Mouse (Mus musculus) intestine, embryonic 14.5 days (tissue): ENCODE measurements around the gene Lrrc30. TPM values are rescaled to one million over a fixed set of nuclear protein-coding genes. Genes with fewer than 3 reads are reported as not detected.
A peak's percentile ranks its signal among the peaks of the same experiment; 100 is the strongest.

Source experiments
- ATAC-seq: fragments of 200-750 bp; cut with Nextera tagmentation; replicated peaks from 2 replicates; pipeline ENCODE4 v1.8.0; 2017; ENCODE audit warnings: low read depth, moderate number of reproducible peaks, moderate TSS enrichment, moderate library complexity; ENCODE audit not compliant: low FRiP score, low TSS enrichment
- DNase-seq: peaks from one replicate; pipeline ENCODE4 v3.0.0-alpha.2; 2018; ENCODE audit warnings: low spot score
- H3K27ac ChIP-seq: fragments of 300-500 bp; sonication (generic); 2 replicates; pipeline ENCODE4 v1.5.1; 2014; ENCODE audit warnings: low read depth, mild to moderate bottlenecking, control low read depth
- H3K27me3 ChIP-seq: fragments of 300-500 bp; sonication (generic); replicated peaks from 2 replicates; pipeline ENCODE4 v1.6.1; 2014; ENCODE audit warnings: low read length, control low read depth; ENCODE audit not compliant: control insufficient read depth, insufficient read depth
- H3K36me3 ChIP-seq: fragments of 300-500 bp; sonication (generic); 2 replicates; pipeline ENCODE4 v1.6.1; 2014; ENCODE audit warnings: low read length, control low read depth; ENCODE audit not compliant: control insufficient read depth, insufficient read depth
- H3K4me1 ChIP-seq: fragments of 300-500 bp; sonication (generic); replicated peaks from 2 replicates; pipeline ENCODE4 v1.6.1; 2014; ENCODE audit warnings: low read length, control low read depth, mixed read lengths; ENCODE audit not compliant: control insufficient read depth, insufficient read depth
- H3K4me2 ChIP-seq: fragments of 300-500 bp; sonication (generic); 2 replicates; pipeline ENCODE4 v1.6.1; 2014; ENCODE audit warnings: low read length
- H3K4me3 ChIP-seq: fragments of 300-500 bp; sonication (generic); 2 replicates; pipeline ENCODE4 v1.5.1; 2014; ENCODE audit warnings: low read depth, low read length, control low read depth, mixed read lengths
- H3K9ac ChIP-seq: fragments of 300-500 bp; sonication (generic); 2 replicates; pipeline ENCODE4 v1.6.1; 2014; ENCODE audit warnings: mild to moderate bottlenecking, low read length
- H3K9me3 ChIP-seq: fragments of 300-500 bp; sonication (generic); 2 replicates; pipeline ENCODE4 v1.6.1; 2016; ENCODE audit warnings: low read length, control low read depth; ENCODE audit not compliant: control insufficient read depth
- WGBS: fragments of 180-500 bp; shearing (Covaris S2); extraction: QIAGEN DNeasy Blood & Tissue Kit; methylation state at CpG from one replicate; pipeline ENCODE4 v1.1.7; 2014; 5-methylcytosine and 5-hydroxymethylcytosine counted together
- polyA plus RNA-seq: library from polyadenylated mRNA; unstranded; fragments of >200 nt; fragmentation: Nextera tagmentation; extraction: Ambion mirVana; gene quantifications from 2 replicates; pipeline ENCODE4 v1.2.1, GENCODE M21; 2014

Lrrc30 gene
- polyA plus RNA-seq, result not detected in 2 replicates

DNA sequence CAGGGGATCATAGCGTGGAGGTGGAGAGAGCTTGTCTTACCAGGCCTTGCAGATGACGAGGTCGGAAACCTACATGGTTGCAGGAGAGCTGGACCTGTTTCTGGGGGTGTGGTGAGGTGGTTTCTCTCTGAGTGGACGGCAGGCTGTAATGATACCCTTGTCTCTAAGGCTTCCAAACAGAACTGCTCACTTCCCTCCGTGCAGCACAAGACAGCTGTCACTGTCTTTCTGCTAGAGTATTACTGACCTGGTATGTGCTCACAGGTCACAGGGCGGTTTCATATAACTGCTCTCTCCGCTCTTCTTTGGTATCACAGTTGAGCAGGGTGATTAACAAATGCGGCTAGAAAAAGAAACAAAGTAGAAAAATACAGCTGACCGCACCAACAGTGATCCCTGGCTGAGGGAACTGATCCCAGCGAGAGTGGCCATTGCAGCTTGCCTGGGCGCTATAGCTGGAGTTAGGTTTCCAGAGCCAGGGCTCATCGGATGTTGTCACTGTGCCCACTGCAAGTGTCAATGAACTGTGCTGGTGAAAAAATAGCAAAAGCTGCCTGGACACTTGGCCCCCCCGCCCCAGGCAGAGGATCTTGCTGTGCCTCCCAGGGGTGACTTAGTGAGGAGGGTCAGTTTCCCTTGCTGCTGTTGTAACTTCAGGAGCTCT, at the start of gene Lrrc30:
Gene Lrrc30, minus strand, starts transcription at position 48 of the 664 bp plus-strand sequence.
- Histone ChIP-seq H3K4me3 (no peak within 1 kb of the TSS), H3K9ac (no peak within 1 kb of the TSS), H3K27ac (no peak within 1 kb of the TSS), H3K4me1 (0 out of 2 replicates have a peak, but pooled peaks cover 4% of the 10 kb centered on the region), H3K36me3 (no peaks in the 10 kb centered on the region), H3K27me3 (no peaks in the 10 kb centered on the region), H3K9me3 (no peaks in the 10 kb centered on the region), H3K4me2 (no peak within 1 kb of the TSS)
- DNase-seq (no peak), ATAC-seq (no peak)
- WGBS, result 78% methylated on average over 13 of the region's 13 CpGs

DNA sequence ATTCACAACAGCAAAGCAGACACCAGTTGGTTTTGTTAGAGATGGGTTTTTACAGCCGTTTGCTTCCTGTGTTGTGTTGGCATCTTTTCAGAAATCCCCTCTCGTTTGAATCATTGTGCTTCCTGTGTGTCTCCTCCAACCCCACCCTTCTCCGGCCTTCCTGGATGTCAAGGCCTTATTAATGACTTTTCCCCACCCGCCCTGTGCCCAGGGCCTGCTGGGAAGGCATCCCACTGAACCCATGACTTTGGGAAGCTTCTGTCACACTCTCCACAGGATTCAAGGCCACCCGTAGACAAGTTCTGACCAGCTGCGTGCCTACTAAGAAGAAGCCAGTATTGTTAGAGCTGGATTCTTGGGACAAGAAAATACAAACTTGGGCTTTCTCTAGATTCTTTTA, 48.6 kb upstream of the Lrrc30 start:
- Histone ChIP-seq H3K36me3 (no peaks in the 10 kb centered on the region), H3K9me3 (no peaks in the 10 kb centered on the region), H3K4me3 (no peak overlapping the region), H3K4me2 (no peak overlapping the region), H3K27me3 (no peaks in the 10 kb centered on the region), H3K9ac (no peak overlapping the region), H3K27ac (no peak overlapping the region), H3K4me1 (peaks cover 14% of the 10 kb centered on the region; the same call in 1 of the 2 replicates)
- WGBS, result 54% methylated on average over 6 of the region's 6 CpGs
- ATAC-seq (no peak), DNase-seq (no peak)

DNA sequence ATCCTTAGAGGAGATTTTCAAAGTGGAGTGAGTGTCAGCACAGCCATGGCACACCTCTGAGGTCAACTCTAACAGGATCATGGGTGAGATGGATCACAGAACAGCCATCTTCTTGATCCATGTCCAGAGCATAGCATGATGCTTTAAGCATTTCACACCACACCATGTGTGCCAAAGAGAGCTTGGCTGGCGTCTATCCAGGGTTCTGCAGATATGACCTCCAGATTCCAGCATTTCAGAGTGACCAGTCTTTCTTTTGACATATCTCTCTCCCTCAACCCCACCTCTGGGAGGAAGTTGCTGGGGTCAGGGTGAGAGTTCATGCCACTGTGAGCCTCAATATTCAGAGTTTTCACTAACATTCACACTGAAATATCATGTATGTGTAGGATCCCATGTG, 46.1 kb upstream of the Lrrc30 start:
- no peak overlapping the region for H3K4me3 ChIP-seq
- no peaks in the 10 kb centered on the region for H3K36me3 ChIP-seq
- ATAC-seq (no peak), DNase-seq (no peak)
- no peak overlapping the region for H3K4me2 ChIP-seq
- 83% methylated on average over 1 of the region's 1 CpGs for WGBS
- no peaks in the 10 kb centered on the region for H3K27me3 ChIP-seq
- no peaks in the 10 kb centered on the region for H3K9me3 ChIP-seq
- H3K27ac ChIP-seq, result no peak overlapping the region
- H3K4me1 ChIP-seq, result no peaks in the 10 kb centered on the region
- H3K9ac ChIP-seq, result no peak overlapping the region

DNA sequence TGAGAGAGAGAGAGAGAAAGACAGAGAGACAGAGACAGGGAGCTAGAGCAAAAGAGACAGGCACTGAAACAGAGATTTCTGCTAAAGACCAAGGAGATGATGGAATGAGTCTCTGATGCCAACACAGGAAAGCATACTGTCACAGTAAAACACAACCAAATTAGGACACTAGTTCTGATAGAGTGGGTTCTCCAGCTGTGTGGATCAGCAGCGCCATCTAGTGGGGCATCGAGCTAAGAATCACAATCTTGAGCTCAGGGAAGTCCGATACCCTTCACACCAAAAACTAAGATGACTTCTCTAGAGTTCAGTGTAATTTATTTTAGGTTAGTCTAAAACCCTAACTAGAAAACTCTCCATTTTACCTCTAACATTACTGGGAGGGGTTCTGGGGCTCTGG, 35.5 kb upstream of the Lrrc30 start:
- WGBS, result 14% methylated on average over 3 of the region's 3 CpGs
- Histone ChIP-seq H3K27me3 (no peaks in the 10 kb centered on the region), H3K4me2 (no peak overlapping the region), H3K9me3 (no peaks in the 10 kb centered on the region), H3K4me1 (no peaks in the 10 kb centered on the region), H3K4me3 (no peak overlapping the region), H3K36me3 (no peaks in the 10 kb centered on the region), H3K9ac (no peak overlapping the region), H3K27ac (no peak overlapping the region)
- ATAC-seq (no peak), DNase-seq (peak; percentile 89)

DNA sequence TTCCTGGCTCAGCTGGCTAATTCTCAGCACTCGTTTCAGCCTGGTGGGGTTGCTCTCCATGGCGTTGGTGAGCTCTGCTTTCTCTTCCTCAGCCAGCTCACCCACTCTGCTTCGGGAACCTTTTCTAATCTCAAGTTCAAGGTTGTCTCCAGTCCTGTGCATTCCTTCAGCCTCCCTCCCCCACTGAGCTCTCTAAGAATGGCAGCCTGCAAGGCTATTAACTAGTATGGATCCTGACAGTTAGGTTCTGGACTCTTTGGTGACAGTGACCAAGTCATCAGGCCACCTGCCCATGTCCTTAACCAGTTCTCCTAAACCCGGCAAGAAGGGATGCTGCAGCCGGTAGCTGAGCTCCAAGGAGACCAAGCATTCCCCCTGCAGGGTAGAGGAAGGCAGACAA, 34.5 kb upstream of the Lrrc30 start:
- Histone ChIP-seq H3K27me3 (no peaks in the 10 kb centered on the region), H3K4me2 (no peak overlapping the region)
- DNase-seq, result no peak

DNA sequence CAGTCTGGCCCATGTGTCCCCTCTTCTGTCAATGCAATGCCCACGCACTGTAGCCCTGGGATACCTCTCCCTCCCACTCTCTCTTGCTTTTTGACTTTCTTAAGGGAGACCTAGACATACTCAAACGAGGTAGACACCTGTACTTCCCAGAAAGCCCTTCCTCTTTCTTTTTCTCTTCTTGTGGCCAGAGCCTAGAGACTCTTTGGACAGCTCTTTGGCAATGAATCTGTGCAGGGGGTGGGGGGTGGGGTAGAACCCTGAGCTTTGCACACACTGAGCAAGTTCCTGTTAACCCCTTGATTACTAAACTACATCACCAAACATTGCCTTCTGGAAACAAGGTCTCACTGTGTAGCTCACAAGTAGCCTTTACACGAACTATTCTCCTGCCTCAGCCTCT, 31.8 kb upstream of the Lrrc30 start:
- no peaks in the 10 kb centered on the region for H3K4me1 ChIP-seq
- 74% methylated on average over 3 of the region's 3 CpGs for WGBS
- no peak overlapping the region for H3K9ac ChIP-seq
- DNase-seq (no peak), ATAC-seq (no peak)
- H3K27ac ChIP-seq, result no peak overlapping the region
- H3K4me2 ChIP-seq, result no peak overlapping the region
- no peaks in the 10 kb centered on the region for H3K36me3 ChIP-seq
- no peaks in the 10 kb centered on the region for H3K9me3 ChIP-seq
- no peak overlapping the region for H3K4me3 ChIP-seq
- no peaks in the 10 kb centered on the region for H3K27me3 ChIP-seq

More for the DNA sequence above, 34.5 kb upstream of the Lrrc30 start:
- Histone ChIP-seq H3K27ac (no peak overlapping the region), H3K9me3 (no peaks in the 10 kb centered on the region), H3K4me3 (no peak overlapping the region), H3K36me3 (no peaks in the 10 kb centered on the region), H3K4me1 (no peaks in the 10 kb centered on the region), H3K9ac (no peak overlapping the region)
- WGBS, result 47% methylated on average over 5 of the region's 5 CpGs
- ATAC-seq, result no peak

DNA sequence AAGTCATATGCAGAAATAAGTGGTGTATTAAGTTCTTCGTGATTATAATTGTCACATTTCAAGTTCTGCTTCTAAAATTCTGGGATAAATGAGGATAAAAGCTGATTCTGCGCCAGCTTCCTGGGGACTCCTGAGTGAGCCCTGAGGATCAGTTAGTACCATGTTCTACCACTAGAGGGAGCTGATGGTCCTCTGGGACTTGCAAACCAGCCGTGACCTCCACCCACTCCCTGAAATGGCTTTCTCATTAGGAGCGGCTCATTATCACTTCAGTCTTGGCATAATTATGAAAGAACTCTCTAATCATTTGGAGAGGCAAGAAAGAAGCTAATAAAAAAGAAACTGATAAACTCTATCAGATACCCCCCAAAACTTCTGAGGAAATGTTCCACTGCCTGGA, 19.0 kb upstream of the Lrrc30 start:
- Histone ChIP-seq H3K27ac (no peak overlapping the region), H3K4me3 (no peak overlapping the region), H3K4me2 (no peak overlapping the region), H3K27me3 (no peaks in the 10 kb centered on the region), H3K36me3 (no peaks in the 10 kb centered on the region), H3K4me1 (no peaks in the 10 kb centered on the region), H3K9me3 (no peaks in the 10 kb centered on the region), H3K9ac (no peak overlapping the region)
- WGBS, result 13% methylated on average over 4 of the region's 4 CpGs
- no peak for ATAC-seq
- DNase-seq, result peak; percentile 72

DNA sequence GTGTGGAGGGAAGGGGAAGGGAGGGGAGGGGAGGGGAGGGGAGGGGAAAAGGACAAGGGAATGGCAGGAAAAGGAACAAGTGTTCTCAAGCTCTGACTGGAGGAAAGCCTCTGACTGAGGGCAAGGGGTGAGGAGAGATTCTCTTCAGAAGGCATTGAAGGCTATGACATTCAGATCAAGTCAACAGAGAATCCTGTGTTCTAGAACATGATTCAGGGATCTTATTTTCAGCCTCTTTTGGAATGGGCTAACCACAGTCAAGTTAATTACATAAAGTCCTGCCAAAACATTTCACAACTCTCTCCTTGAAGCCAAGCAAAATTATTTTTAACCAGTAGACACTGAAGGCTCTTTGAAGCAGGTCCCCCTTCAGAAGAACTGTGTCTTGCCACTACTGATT, 9.1 kb upstream of the Lrrc30 start:
- Histone ChIP-seq H3K27ac (no peak overlapping the region), H3K9ac (no peak overlapping the region), H3K4me1 (no peaks in the 10 kb centered on the region), H3K4me2 (no peak overlapping the region), H3K27me3 (no peaks in the 10 kb centered on the region), H3K4me3 (no peak overlapping the region), H3K36me3 (no peaks in the 10 kb centered on the region), H3K9me3 (0 out of 2 replicates have a peak, but pooled peaks cover 3% of the 10 kb centered on the region)
- DNase-seq (no peak), ATAC-seq (no peak)

DNA sequence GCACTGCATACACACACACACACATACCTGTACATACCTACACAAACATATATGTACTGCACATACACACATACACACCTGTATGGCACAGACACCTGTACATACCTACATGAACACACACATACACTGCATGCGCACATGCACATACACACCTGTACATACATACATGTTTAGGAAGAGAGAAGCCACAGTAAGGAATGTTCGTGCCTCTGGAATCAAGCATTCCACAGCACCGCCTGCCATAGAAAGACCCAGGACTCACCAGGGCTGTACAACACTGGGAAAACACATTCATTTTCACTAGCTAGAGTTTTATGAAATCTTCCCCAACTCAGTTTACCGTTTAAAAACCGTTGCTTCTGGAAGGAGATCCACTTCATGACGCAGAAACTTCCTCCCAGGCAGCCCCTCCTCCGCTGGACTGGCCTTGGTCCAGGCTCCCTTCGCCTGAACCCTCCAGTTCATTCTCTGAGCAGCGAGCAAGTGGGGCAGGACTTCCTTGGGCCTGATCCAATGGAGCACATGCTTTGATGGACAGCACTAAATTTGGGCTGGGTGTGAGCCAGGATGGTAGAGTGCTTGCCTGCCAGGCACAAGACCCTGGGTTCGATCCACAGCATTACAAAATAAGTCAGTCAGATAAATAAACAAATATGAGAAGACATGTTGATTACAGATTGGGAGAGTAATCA, 5.7 kb upstream of the Lrrc30 start:
- DNase-seq (no peak), ATAC-seq (no peak)

More for the DNA sequence above, 5.7 kb upstream of the Lrrc30 start:
- no peaks in the 10 kb centered on the region for H3K27me3 ChIP-seq
- no peak overlapping the region for H3K27ac ChIP-seq
- no peaks in the 10 kb centered on the region for H3K4me1 ChIP-seq
- H3K36me3 ChIP-seq, result no peaks in the 10 kb centered on the region
- H3K4me3 ChIP-seq, result no peak overlapping the region
- no peak overlapping the region for H3K4me2 ChIP-seq
- 71% methylated on average over 10 of the region's 10 CpGs for WGBS
- H3K9me3 ChIP-seq, result no peaks in the 10 kb centered on the region
- no peak overlapping the region for H3K9ac ChIP-seq
